Mouse (Mus musculus): ENCODE results near the gene Htr1f. TPM values are rescaled to one million over a fixed set of nuclear protein-coding genes. Genes with fewer than 3 reads are reported as not detected.
"Not testable (repeated sequence)": the region's sequence is repeated elsewhere in the genome, so short reads cannot be mapped to it uniquely, and the experiment has no call there.

The Htr1f gene
- not detected in 2 replicates for total RNA-seq (2017)

DNA sequence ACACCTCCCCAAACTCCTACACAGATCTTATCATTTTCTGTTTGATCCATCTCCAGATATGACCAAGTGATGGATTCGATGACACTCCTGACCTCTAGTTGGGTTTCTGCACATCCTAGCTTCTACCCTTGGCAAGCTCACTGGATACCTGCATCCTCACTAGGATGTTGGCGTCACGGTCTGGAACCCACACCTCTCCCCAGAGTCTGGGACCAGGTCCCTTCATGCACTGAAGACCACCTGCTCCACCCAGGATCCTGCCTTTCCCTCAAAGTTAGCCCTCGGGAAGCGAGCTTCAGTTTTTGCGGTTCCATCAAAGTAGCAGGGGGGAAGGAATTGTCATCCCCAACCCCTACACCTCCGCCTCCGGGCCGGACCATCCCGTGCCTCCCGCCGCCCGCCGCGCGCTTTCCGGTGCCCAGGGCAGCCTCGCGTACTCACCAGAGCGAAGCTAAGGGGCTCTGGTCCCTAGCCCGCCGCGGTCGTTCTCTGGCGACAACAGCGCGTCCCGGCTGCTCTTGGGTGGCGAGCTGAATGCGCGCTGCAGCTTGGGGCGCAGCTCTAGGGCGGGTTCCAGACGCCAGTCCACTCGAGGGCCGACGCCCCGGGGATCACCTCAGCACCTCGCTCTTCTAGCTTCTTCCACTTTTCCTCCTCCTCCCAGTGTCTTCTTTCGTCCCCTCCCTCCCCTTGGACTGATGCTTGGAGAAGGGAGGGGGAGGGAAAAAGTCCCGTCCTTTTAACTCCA is at the start of gene Htr1f:
TSS of gene Htr1f (minus strand) at position 671 of the 748 bp plus-strand sequence.
- no peak for ATAC-seq (ENCODE audit: extremely low read depth, insufficient number of reproducible peaks, low FRiP score, poor library complexity, severe bottlenecking)

DNA sequence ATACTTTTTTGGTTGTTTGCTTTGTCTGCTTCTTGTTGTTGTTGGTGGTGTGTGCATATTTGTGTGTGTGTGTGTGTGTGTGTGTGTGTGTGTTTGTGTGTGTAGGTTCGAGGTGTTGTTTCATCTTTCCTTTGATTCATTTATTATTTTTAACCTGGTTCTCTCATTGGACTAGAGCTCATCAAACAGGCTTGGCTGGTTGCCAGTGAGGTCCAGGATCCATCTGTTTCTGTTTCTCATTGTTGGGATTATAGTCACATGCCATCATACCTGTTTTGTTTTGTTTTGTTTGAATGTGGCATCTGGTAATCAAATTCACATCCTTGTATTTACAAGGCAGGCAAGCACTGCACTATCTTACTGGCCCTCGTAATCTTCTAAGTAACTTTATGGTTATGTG is 34.1 kb upstream of the Htr1f start:
- ATAC-seq (ENCODE audit: extremely low read depth, insufficient number of reproducible peaks, low FRiP score, poor library complexity, severe bottlenecking) = no peak

DNA sequence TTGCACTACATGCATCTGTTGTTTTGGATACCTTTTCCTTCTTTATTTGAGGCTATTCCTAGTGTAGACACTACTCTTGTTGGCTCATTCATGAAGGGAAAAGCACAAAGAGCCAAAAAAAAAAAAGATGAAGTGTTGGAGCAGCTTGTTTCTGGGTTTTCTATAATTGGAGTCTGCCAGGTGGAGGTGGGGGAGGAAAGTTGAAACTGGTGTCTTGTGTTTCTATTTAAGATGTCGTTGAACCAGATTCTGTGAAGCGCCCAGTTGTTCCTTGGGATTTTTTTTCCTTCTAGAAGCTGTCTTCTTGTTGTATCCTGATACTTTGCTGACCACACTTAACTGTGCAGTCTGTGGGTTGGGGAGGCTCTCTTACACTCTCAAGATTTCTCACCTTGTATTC is 23.7 kb upstream of the Htr1f start:
- no peak for ATAC-seq (ENCODE audit: extremely low read depth, insufficient number of reproducible peaks, low FRiP score, poor library complexity, severe bottlenecking)

DNA sequence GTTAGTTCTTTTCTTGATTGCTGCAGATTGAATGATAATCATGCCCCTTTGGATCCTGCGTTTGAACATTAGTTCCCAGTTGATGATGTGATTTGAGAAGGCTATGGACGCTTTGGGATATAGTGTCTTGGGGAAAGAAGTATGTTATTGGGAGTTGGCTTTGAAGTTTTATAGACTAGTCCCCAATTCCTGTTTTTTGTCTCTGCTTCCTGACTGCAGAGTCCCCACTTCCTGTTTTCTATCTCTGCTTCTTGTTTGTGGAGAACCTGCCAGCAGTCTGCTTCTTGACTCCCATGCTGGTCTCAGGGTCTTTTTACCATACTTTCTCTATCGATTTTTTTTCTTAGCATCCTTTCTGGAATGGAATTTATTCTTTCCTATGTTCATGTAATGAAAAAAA is 22.2 kb upstream of the Htr1f start:
- no peak for ATAC-seq (ENCODE audit: extremely low read depth, insufficient number of reproducible peaks, low FRiP score, poor library complexity, severe bottlenecking)

DNA sequence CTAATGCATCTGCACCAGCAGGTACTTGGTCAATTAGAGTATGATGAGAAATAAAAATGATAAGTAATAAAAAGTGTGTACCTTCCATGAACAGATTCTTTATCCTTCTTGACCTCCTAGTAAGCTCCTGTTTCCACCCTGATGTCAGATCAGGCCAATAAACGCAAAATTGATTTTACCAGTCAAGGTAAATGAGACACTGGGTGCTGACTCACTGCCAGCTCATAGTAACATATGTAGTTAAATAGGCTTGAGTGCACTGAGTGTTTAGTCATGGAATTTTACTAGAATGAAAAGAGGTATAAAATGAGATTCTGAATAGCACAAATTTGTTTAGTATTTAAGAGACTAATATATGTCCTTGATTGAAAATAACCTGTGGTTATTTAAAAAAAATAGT is 6.6 kb upstream of the Htr1f start:
- no peak for ATAC-seq (ENCODE audit: extremely low read depth, insufficient number of reproducible peaks, low FRiP score, poor library complexity, severe bottlenecking)

DNA sequence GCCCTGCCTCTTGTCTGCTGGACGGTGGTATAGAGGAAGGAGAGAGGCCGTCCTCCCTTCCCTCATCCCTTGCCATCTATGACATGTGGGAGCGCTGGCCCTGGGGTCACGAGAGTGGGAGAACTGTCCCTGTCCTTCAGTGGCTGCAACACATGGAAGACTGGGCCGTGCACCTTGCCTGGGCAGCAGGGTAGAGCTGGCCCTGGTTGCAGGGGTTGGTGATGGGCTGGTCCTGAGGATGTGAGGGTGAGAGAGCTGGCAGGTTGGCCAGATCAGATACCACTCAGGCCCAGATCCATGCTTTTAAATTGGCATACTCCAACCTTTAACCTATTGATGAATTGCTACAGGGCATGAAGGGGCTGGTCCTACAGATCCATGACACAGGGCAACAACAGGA is 12.1 kb downstream of the Htr1f start:
- no peak for ATAC-seq (ENCODE audit: extremely low read depth, insufficient number of reproducible peaks, low FRiP score, poor library complexity, severe bottlenecking)

DNA sequence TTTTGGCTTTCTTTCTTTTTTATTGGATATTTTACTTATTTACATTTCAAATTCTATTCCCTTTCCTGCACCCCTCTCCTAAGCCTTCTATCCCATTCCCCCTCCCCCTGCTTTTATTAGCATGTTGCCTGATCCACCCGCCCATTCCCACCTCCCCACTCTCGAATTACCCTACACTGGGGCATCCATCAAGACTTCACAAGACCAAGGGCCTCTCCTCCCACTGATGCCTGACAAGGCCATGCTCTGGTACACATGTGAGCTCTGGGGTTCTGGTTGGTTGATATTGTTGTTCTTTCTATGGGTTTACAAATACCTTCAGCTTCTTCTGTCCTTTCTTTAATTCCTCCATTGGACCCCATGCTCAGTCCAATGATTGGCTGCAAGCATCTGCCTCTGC is 22.2 kb downstream of the Htr1f start:
- ATAC-seq (ENCODE audit: extremely low read depth, insufficient number of reproducible peaks, low FRiP score, poor library complexity, severe bottlenecking) = no peak

DNA sequence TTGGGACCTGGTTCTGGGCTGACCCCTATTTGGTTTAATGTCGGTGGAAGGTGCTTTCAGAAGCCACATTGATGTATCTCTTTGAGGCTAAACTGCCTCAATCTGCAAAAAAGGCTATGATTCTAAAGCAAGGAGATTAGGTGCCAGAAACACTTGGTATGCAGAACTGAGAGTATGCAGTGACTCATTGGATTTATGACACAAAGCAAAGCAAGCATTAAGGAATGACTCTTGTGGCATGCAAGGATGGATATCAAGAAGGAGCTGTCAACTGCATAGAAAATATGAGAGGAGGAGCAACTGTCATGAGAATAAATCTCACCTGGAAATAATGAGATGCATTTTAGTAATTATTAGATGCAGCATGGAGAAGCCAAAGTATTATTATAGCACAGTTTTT is 35.8 kb downstream of the Htr1f start:
- no peak for ATAC-seq (ENCODE audit: extremely low read depth, insufficient number of reproducible peaks, low FRiP score, poor library complexity, severe bottlenecking)

DNA sequence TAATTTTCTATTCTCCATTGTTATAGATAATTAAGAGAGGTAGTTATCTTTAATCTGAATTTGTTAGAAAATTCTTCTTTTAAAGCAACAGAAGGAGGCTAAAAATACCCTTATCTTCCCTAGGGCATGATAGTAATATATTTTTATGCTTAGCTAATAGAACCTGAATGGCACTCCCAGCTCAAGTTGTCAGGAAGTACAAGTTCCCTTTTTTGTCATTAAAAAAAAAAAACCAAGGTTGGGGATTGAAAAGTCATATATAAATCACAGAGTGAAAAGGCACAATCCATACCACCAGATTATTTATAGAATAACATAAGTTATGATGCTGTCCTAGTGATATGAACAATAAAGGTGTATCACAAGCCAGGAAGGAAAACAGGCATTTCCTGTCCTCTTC is 39.4 kb downstream of the Htr1f start:
- no peak for ATAC-seq (ENCODE audit: extremely low read depth, insufficient number of reproducible peaks, low FRiP score, poor library complexity, severe bottlenecking)

DNA sequence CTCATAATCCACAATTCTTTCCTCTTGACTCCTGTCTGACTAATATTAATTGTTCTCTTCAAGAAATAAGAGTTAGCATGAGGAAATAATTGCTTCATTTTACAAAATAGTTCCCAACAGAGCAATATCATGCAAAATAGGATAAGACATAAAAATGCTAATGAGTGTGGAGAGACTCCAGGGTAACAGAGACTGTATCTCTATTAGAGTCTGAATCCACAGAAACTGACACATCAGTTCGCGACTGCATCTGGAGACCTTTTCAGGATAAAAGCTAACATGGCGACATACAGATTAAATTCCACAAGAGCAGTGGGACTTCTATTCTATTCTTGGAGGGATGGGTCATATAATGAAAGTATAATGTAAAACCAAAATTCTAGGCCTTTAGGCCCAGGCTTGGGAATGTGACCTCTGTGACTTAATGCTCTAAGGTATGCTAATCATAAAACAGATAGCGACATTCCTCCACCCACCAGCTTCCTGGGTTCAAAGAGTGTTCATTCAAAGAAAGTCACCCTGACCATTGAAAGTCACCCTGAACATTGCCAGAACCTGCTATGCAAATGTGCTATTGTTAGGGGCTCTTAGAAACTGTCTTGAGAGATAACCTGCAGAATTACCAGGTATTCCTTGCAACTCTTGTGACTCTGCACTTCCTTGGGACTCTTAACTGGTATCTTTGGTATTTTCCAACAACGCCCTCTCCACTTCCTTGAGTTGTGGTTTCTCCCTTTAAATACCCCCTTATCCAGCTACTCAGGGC is 67.8 kb downstream of the Htr1f start:
- ATAC-seq (ENCODE audit: extremely low read depth, insufficient number of reproducible peaks, low FRiP score, poor library complexity, severe bottlenecking) = not testable (repeated sequence)

DNA sequence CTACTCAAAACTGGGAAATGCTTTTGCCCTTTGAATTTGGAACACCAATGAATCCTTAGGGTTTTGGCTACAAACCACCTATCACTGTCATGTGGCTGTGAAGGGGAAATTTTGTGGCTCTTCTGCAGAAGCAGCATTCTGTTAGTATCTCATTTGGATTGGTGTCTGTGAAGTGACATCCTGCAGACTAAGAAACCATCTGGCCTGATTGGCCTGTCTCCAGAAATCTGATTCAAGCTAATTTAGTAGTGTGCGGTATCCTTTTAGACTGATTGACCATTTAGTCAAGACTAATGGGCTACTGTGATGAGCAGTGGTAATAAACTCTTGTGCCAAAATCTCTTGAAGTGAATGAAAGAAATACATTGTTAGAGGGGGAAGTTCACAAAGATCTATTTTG is 76.0 kb downstream of the Htr1f start:
- ATAC-seq (ENCODE audit: extremely low read depth, insufficient number of reproducible peaks, low FRiP score, poor library complexity, severe bottlenecking) = no peak

DNA sequence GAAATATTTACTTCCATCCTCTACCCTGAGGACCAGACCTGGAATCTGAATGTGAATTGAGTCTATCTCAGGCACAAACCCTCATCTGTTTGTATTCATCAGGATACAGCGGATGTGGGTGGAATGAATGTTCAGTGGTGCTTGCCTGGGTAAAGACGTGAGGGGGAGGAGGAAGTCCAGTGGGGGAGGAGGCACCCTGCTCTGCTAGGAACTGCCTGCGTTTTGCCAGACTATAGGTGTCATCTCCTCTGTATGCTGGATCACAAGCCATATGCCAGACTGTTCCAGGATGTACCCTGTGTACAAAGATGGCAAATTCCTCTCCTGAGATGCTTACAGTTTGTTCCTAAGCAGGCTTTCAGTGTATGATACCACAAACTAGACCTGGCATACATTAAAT is 83.3 kb downstream of the Htr1f start:
- no peak for ATAC-seq (ENCODE audit: extremely low read depth, insufficient number of reproducible peaks, low FRiP score, poor library complexity, severe bottlenecking)

DNA sequence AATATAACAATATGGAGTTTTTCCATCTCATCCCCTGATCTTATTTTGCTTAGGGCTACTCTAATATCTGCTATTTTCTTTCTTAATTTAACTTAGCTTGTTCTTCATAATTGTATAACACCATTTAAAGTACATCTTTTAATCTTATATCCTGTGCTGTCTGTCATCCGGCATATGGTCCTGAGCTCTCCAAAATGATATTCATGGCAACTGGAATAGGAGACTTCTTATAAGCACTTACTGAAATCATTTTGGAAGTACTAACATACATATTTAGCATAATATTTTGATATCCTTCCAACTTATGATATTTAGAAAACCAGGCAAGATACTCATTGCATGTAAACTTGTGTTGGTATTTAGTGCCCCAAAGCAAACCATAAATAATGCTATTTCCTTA is 86.9 kb downstream of the Htr1f start:
- no peak for ATAC-seq (ENCODE audit: extremely low read depth, insufficient number of reproducible peaks, low FRiP score, poor library complexity, severe bottlenecking)

DNA sequence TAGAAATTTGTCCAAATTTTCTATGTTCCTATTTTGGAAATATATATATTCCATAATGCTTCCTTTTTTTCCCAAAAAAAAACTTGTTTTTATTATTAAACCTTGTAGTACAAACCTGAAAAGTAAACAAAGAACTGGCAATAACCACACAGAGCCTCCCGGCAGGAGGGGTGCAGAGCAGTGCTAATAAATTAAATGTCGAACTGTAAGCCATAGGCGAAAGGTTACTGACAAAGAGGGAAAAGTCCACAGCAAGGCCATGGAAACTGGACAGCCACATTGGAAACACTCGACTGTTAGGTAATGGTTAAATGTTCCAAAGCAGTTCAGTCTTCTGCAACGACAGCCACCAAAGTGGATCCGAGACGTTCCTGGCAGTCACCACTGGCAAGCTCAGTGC is 87.5 kb downstream of the Htr1f start:
- no peak for ATAC-seq (ENCODE audit: extremely low read depth, insufficient number of reproducible peaks, low FRiP score, poor library complexity, severe bottlenecking)

DNA sequence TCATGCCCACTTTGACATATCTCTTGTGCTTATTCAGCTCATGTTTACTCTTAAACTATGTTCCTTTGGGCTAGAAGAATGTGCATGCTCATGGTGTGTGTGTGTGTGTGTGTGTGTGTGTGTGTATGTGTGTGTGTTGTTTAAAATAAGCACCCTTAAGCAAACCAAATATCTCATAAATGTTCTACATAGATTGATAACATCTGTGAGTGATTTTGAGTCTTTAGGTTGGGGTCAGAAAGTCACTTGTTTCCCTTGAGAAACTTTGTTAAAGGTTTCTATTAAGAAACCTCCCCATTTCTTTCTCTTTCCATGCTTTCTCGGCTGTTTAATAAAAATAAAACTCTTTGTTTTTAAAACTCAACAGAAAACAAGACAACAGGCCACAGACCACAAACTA is 88.1 kb downstream of the Htr1f start:
- ATAC-seq (ENCODE audit: extremely low read depth, insufficient number of reproducible peaks, low FRiP score, poor library complexity, severe bottlenecking) = no peak

DNA sequence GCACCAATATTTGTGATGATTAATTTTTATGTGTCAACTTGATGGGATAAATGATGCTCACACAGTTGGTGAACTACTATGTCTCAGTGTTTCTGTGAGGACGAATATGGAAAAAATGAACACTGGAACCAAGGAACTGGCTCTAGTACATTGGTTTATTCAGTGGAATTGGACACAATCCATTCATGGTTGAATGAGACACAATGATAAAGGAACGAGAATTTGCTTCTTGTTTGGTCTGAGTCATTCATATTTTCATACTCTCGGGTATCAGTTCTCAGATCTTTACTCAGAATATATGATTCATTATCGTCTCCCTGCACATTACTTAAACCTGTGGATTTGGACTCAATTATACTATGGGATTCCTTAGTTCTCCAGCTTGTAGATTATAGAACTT is 90.4 kb downstream of the Htr1f start:
- no peak for ATAC-seq (ENCODE audit: extremely low read depth, insufficient number of reproducible peaks, low FRiP score, poor library complexity, severe bottlenecking)

DNA sequence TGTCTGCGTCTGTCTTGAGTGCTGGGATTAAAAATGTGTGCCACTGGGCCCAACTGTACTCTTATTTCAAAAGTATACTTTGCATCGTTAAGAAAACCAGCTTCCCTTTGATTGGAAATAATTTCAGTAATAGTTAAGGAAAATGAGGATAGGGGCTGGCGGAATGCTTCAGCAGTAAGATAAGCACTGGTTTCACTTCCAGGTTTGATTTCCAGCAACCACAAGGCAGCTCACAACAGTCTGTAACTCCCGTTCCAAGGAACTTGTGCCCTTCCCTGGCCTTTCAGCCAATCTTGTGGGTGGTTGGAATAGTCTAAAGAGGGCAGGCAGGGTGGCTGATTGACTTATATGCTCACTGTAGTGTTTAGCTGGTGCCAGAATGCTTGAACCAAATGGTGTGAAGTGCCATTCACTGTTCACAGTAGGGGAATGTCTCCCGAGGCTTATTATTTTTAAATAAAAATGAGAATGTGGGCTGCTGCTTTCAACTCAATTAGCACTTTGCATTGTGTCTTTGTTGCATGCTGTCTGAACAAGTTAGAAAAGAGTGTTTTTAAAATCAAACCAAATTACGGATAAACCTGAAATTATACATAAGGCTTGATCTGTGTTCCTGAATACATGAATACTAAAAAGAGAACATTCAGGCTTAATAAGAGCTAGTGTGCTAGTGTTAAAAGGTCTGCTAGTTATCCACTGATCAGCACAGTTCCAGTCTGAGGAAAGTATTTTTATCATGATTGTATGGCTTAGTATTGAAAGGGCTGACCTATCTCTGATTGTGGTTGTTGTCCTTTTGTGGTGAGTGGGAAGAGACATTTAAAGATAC is 103.4 kb downstream of the Htr1f start:
- ATAC-seq (ENCODE audit: extremely low read depth, insufficient number of reproducible peaks, low FRiP score, poor library complexity, severe bottlenecking) = no peak

DNA sequence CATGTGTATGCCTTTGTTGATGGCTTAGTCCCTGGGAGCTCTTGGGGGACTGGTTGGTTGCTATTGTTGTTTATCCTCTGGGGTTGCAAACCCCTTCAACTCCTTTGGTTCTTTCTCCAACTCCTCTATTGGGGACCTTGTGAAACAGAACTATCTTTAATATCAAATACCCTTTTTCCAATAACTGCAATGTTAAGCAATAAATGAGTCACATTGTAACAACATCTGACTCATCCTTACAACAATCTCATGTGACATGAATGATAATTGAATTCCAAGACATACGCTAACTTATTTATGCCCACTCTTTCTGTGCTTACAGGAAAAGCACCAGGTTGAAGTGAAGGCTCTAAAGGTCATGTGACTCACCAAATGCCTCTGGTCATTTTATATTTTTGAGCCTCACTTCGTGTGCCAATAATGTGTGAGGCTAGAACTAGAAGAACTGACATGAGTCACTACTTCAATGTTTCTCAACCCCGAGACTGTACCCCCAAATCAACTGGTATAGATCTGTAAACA is 116.3 kb downstream of the Htr1f start:
- no peak for ATAC-seq (ENCODE audit: extremely low read depth, insufficient number of reproducible peaks, low FRiP score, poor library complexity, severe bottlenecking)

DNA sequence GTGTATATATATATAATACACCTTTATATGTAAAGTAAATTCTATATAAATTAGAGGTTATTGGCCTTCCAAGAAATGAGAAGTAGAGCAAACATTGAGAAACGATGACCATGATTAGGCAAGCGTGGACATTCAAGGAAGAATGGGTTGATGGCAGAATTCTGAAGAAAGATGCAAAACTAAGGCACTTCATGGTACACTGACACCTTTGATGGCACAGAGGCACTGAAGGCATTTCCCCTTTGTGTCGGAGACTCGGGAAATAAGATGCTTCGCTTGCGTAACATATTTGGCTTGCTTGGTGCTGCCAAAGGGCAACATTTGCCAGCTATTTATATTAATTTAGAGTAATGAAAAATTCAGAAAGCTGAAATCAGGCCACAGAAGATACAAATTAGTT is 118.1 kb downstream of the Htr1f start:
- no peak for ATAC-seq (ENCODE audit: extremely low read depth, insufficient number of reproducible peaks, low FRiP score, poor library complexity, severe bottlenecking)

DNA sequence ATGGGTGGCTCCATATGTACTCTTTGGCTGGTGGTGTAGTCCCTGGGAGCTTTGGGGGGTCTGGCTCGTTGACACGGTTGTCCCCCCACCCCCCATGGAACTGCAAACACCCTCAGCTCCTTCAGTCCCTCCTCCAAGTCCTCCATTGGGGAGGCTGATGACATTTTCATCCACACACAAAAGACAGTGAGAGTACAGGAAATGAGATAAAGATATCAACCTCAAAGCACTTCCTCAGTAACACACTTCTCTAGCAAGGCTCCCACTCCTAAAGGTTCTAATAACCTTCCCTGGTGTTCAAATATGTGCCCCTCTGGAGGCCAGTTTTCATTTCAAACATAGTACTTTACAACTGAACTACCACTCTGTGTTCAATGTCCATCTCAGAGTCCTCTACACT is 118.6 kb downstream of the Htr1f start:
- no peak for ATAC-seq (ENCODE audit: extremely low read depth, insufficient number of reproducible peaks, low FRiP score, poor library complexity, severe bottlenecking)

All from neutrophil, adult 5-6 weeks (primary cell).